Mouse (Mus musculus) embryonic fibroblast, embryonic 13.5 days (primary cell): ENCODE results near the gene Plxna1.

Experiments
- CTCF ChIP-seq: IDR thresholded peaks from 2 replicates; pipeline ENCODE4 v1.5.1; 2011; ENCODE audit warnings: mild to moderate bottlenecking, control low read depth, low read length, moderate library complexity, borderline replicate concordance; ENCODE audit not compliant: insufficient read depth
- POLR2A ChIP-seq: IDR thresholded peaks from 2 replicates; pipeline ENCODE4 v1.6.1; 2011; ENCODE audit warnings: low read depth, mild to moderate bottlenecking, control low read depth, low read length, moderate library complexity

- no peak for TF ChIP-seq CTCF
- no peak for TF ChIP-seq POLR2A
Measured at GRCm38 (mm10) chr6:89324842-89325241, 37.6 kb downstream of the Plxna1 start.
